Mouse (Mus musculus) forebrain, embryonic 14.5 days (tissue): ENCODE results near the gene Tdrd9. TPM values are rescaled to one million over a fixed set of nuclear protein-coding genes. Genes with fewer than 3 reads are reported as not detected.
"Not testable (repeated sequence)": the region's sequence is repeated elsewhere in the genome, so short reads cannot be mapped to it uniquely, and the experiment has no call there.

Experiments
- ATAC-seq: fragments of 200-750 bp; cut with Nextera tagmentation; 2 replicates; pipeline ENCODE4 v1.8.0; 2017; ENCODE audit warnings: mild to moderate bottlenecking, moderate library complexity
- DNase-seq: peaks from one replicate; pipeline ENCODE4 v3.0.0-alpha.2; 2015; ENCODE audit warnings: low spot score
- H3K27ac ChIP-seq: fragments of 300-500 bp; sonication (generic); 2 replicates; pipeline ENCODE4 v1.5.1; 2014; ENCODE audit warnings: low read depth, mild to moderate bottlenecking, control low read depth, low read length, moderate library complexity
- H3K27me3 ChIP-seq: fragments of 300-500 bp; sonication (generic); replicated peaks from 2 replicates; pipeline ENCODE4 v1.6.1; 2014; ENCODE audit warnings: low read length, control low read depth, mixed read lengths; ENCODE audit not compliant: control insufficient read depth, insufficient read depth
- H3K36me3 ChIP-seq: fragments of 300-500 bp; sonication (generic); 2 replicates; pipeline ENCODE4 v1.6.1; 2014; ENCODE audit warnings: low read length, control low read depth; ENCODE audit not compliant: control insufficient read depth, insufficient read depth
- H3K4me1 ChIP-seq: fragments of 300-500 bp; sonication (generic); 2 replicates; pipeline ENCODE4 v1.6.1; 2014; ENCODE audit warnings: antibody characterized with exemption, low read length, control low read depth; ENCODE audit not compliant: control insufficient read depth, insufficient read depth
- H3K4me2 ChIP-seq: fragments of 300-500 bp; sonication (generic); 2 replicates; pipeline ENCODE4 v1.6.1; 2014; ENCODE audit warnings: mild to moderate bottlenecking, control low read depth, low read length
- H3K4me3 ChIP-seq: fragments of 300-500 bp; sonication (generic); 2 replicates; pipeline ENCODE4 v1.5.1; 2014; ENCODE audit warnings: low read depth, low read length, control low read depth
- H3K9ac ChIP-seq: fragments of 300-500 bp; sonication (generic); 2 replicates; pipeline ENCODE4 v1.6.1; 2014; ENCODE audit warnings: mild to moderate bottlenecking, low read length, control low read depth, moderate library complexity
- H3K9me3 ChIP-seq: fragments of 300-500 bp; sonication (generic); replicated peaks from 2 replicates; pipeline ENCODE4 v1.6.1; 2016; ENCODE audit warnings: low read length, control low read depth, mixed read lengths; ENCODE audit not compliant: control insufficient read depth
- WGBS: fragments of 180-500 bp; shearing (Covaris S2); extraction: QIAGEN DNeasy Blood & Tissue Kit; methylation state at CpG from one replicate; pipeline ENCODE4 v1.1.7; 2014; 5-methylcytosine and 5-hydroxymethylcytosine counted together
- polyA plus RNA-seq: library from polyadenylated mRNA; unstranded; fragments of >200 nt; fragmentation: Nextera tagmentation; extraction: Ambion mirVana; gene quantifications from 2 replicates; pipeline ENCODE4 v1.2.1, GENCODE M21; 2014

The Tdrd9 gene
- polyA plus RNA-seq, 1 experiment from 2014 or later = 0.19 TPM

GRCm38 (mm10) chr12:112027408-112027807 is 56.0 kb downstream of the Tdrd9 start:
- Histone ChIP-seq H3K4me2 (no peak overlapping the region), H3K4me3 (no peak overlapping the region), H3K36me3 (no peaks in the 10 kb centered on the region), H3K4me1 (no peaks in the 10 kb centered on the region), H3K9ac (no peak overlapping the region), H3K9me3 (no peaks in the 10 kb centered on the region), H3K27ac (no peak overlapping the region), H3K27me3 (no peaks in the 10 kb centered on the region)
- 71% methylated on average over 4 of the region's 4 CpGs for WGBS
- no peak for ATAC-seq
- no peak for DNase-seq

GRCm38 (mm10) chr12:112033409-112033975 is 62.1 kb downstream of the Tdrd9 start:
- no peaks in the 10 kb centered on the region for H3K4me1 ChIP-seq
- no peak for ATAC-seq
- H3K27me3 ChIP-seq = no peaks in the 10 kb centered on the region
- no peak overlapping the region for H3K9ac ChIP-seq
- H3K36me3 ChIP-seq = no peaks in the 10 kb centered on the region
- no peak overlapping the region for H3K4me3 ChIP-seq
- 75% methylated on average over 10 of the region's 10 CpGs for WGBS
- no peaks in the 10 kb centered on the region for H3K9me3 ChIP-seq
- no peak for DNase-seq
- H3K27ac ChIP-seq = no peak overlapping the region
- H3K4me2 ChIP-seq = no peak overlapping the region

GRCm38 (mm10) chr12:112035341-112036100 is 64.2 kb downstream of the Tdrd9 start:
- not testable (repeated sequence) for H3K9me3 ChIP-seq, H3K9ac ChIP-seq, H3K4me1 ChIP-seq, ATAC-seq, H3K27ac ChIP-seq, H3K27me3 ChIP-seq, DNase-seq, H3K4me2 ChIP-seq, H3K36me3 ChIP-seq, H3K4me3 ChIP-seq
- 89% methylated on average over 6 of the region's 6 CpGs for WGBS

GRCm38 (mm10) chr12:112038441-112038840 is 67.1 kb downstream of the Tdrd9 start:
- 97% methylated on average over 10 of the region's 10 CpGs for WGBS

DNA sequence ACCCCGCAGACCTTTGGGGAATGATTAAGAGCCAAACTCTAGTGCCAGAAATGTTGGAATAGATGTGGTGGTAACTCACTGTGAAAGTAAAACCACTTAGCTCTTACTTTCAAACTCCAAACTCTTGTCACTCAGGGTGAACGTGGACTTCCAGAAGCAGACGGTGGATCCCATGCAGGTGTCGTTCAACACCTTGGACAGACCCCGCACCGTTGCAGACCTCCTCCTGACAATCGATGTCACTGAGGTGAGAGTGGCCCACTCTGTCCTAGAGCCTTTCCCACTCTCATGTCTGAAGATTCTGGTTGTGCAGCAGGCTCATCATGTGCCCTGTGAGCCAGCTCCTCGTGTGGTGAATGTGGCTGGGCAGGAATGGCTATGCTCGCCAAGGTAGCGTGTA is 67.8 kb downstream of the Tdrd9 start:
- no peak overlapping the region for H3K9ac ChIP-seq
- H3K4me3 ChIP-seq = no peak overlapping the region
- ATAC-seq (no peak), DNase-seq (no peak)
- no peaks in the 10 kb centered on the region for H3K9me3 ChIP-seq
- no peaks in the 10 kb centered on the region for H3K27me3 ChIP-seq
- H3K4me2 ChIP-seq = no peak overlapping the region
- no peak overlapping the region for H3K27ac ChIP-seq
- 93% methylated on average over 10 of the region's 10 CpGs for WGBS
- H3K36me3 ChIP-seq = no peaks in the 10 kb centered on the region
- H3K4me1 ChIP-seq = no peaks in the 10 kb centered on the region

More at GRCm38 (mm10) chr12:112038441-112038840, 67.1 kb downstream of the Tdrd9 start:
- Histone ChIP-seq H3K9me3 (no peaks in the 10 kb centered on the region), H3K4me2 (no peak overlapping the region), H3K4me1 (no peaks in the 10 kb centered on the region), H3K4me3 (no peak overlapping the region), H3K9ac (no peak overlapping the region), H3K36me3 (no peaks in the 10 kb centered on the region), H3K27me3 (no peaks in the 10 kb centered on the region), H3K27ac (no peak overlapping the region)
- ATAC-seq (no peak), DNase-seq (no peak)

- no peaks in the 10 kb centered on the region for H3K36me3 ChIP-seq
- 89% methylated on average over 14 of the region's 14 CpGs for WGBS
- H3K27me3 ChIP-seq = no peaks in the 10 kb centered on the region
- H3K9ac ChIP-seq = no peak overlapping the region
- no peaks in the 10 kb centered on the region for H3K9me3 ChIP-seq
- no peak for DNase-seq
- no peak overlapping the region for H3K27ac ChIP-seq
- no peaks in the 10 kb centered on the region for H3K4me1 ChIP-seq
- no peak overlapping the region for H3K4me3 ChIP-seq
- no peak for ATAC-seq
- H3K4me2 ChIP-seq = no peak overlapping the region
Measured at GRCm38 (mm10) chr12:112042681-112043080, 71.3 kb downstream of the Tdrd9 start.

DNA sequence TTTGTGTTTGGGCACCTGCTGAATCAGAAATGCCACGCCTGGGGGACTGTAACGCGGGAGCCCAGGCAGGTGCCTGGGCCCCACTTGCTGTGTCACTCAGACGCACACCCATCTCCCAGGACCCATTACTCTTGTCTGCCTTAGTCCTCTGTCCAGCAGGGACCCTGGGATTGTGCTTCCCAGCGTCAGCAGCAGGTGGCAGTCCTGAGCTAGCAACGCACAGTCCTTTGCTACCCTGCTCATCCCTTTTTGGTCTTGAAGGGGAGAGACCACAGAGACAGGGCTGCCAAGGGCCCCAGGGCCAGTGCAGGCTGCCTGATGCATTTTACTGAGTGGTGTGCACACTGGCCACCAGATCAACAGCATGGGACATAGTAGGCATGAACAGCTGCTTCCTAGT is 106.3 kb downstream of the Tdrd9 start:
- DNase-seq (peak; percentile 76), ATAC-seq (peak; percentile 65; the same call in 1 of the 2 replicates)
- no peak overlapping the region for H3K27ac ChIP-seq
- no peak overlapping the region for H3K9ac ChIP-seq
- no peaks in the 10 kb centered on the region for H3K9me3 ChIP-seq
- H3K27me3 ChIP-seq = no peaks in the 10 kb centered on the region
- H3K4me3 ChIP-seq = no peak overlapping the region
- H3K4me2 ChIP-seq = no peak overlapping the region
- whole genome bisulfite sequencing = 13% methylated on average over 6 of the region's 6 CpGs
- no peaks in the 10 kb centered on the region for H3K4me1 ChIP-seq
- no peaks in the 10 kb centered on the region for H3K36me3 ChIP-seq

GRCm38 (mm10) chr12:112079911-112080310 is 108.6 kb downstream of the Tdrd9 start:
- Histone ChIP-seq H3K9me3 (no peaks in the 10 kb centered on the region), H3K27ac (no peak overlapping the region), H3K4me2 (no peak overlapping the region), H3K9ac (no peak overlapping the region), H3K4me3 (no peak overlapping the region), H3K36me3 (no peaks in the 10 kb centered on the region), H3K27me3 (no peaks in the 10 kb centered on the region), H3K4me1 (no peaks in the 10 kb centered on the region)
- no peak for ATAC-seq
- 80% methylated on average over 8 of the region's 8 CpGs for WGBS
- no peak for DNase-seq

- Histone ChIP-seq H3K4me2 (no peak overlapping the region), H3K4me1 (no peaks in the 10 kb centered on the region), H3K27me3 (no peaks in the 10 kb centered on the region), H3K9ac (no peak overlapping the region), H3K4me3 (no peak overlapping the region), H3K27ac (no peak overlapping the region), H3K36me3 (no peaks in the 10 kb centered on the region), H3K9me3 (no peaks in the 10 kb centered on the region)
- DNase-seq = no peak
- ATAC-seq = no peak
- WGBS = 88% methylated on average over 4 of the region's 4 CpGs
Measured at GRCm38 (mm10) chr12:112080911-112081310, 109.6 kb downstream of the Tdrd9 start.
